Mouse (Mus musculus) embryonic facial prominence, embryonic 15.5 days (tissue): ENCODE results near the gene Gm42674. TPM values are rescaled to one million over a fixed set of nuclear protein-coding genes. Genes with fewer than 3 reads are reported as not detected.

Experiments
- ATAC-seq: fragments of 200-750 bp; cut with Nextera tagmentation; 2 replicates; pipeline ENCODE4 v1.8.0; 2017; ENCODE audit warnings: low read depth, moderate TSS enrichment; ENCODE audit not compliant: insufficient number of reproducible peaks, low FRiP score, low TSS enrichment
- H3K27ac ChIP-seq: fragments of 300-500 bp; sonication (generic); replicated peaks from 2 replicates; pipeline ENCODE4 v1.5.1; 2015; ENCODE audit warnings: mild to moderate bottlenecking, inconsistent platforms
- H3K27me3 ChIP-seq: fragments of 300-500 bp; sonication (generic); 2 replicates; pipeline ENCODE4 v1.6.1; 2015; ENCODE audit warnings: inconsistent platforms
- H3K36me3 ChIP-seq: fragments of 300-500 bp; sonication (generic); 2 replicates; pipeline ENCODE4 v1.6.1; 2015; ENCODE audit warnings: mild to moderate bottlenecking, inconsistent platforms
- H3K4me1 ChIP-seq: fragments of 300-500 bp; sonication (generic); 2 replicates; pipeline ENCODE4 v1.6.1; 2015; ENCODE audit warnings: inconsistent platforms
- H3K4me2 ChIP-seq: fragments of 300-500 bp; sonication (generic); replicated peaks from 2 replicates; pipeline ENCODE4 v1.6.1; 2015; ENCODE audit warnings: mild to moderate bottlenecking, inconsistent platforms
- H3K4me3 ChIP-seq: fragments of 300-500 bp; sonication (generic); replicated peaks from 2 replicates; pipeline ENCODE4 v1.5.1; 2015; ENCODE audit warnings: mild to moderate bottlenecking, inconsistent platforms
- H3K9ac ChIP-seq: fragments of 300-500 bp; sonication (generic); 2 replicates; pipeline ENCODE4 v1.6.1; 2015; ENCODE audit warnings: inconsistent platforms
- H3K9me3 ChIP-seq: fragments of 300-500 bp; sonication (generic); replicated peaks from 2 replicates; pipeline ENCODE4 v1.6.1; 2016; ENCODE audit warnings: inconsistent platforms
- WGBS: fragments of 180-500 bp; shearing (Covaris S2); methylation state at CpG from one replicate; pipeline ENCODE4 v1.1.7; 2015; 5-methylcytosine and 5-hydroxymethylcytosine counted together
- polyA plus RNA-seq: library from polyadenylated mRNA; unstranded; fragments of >200 nt; fragmentation: Nextera tagmentation; extraction: Ambion mirVana; gene quantifications from 2 replicates; pipeline ENCODE4 v1.2.1, GENCODE M21; 2015

Gene Gm42674
- polyA plus RNA-seq, 1 experiment from 2014 or later: not detected

GRCm38 (mm10) chr3:90583893-90584292, 17.8 kb upstream of the Gm42674 start:
- peaks cover 42% of the 10 kb centered on the region for H3K4me1 ChIP-seq
- 45% methylated on average over 3 of the region's 3 CpGs for WGBS
- H3K9me3 ChIP-seq: no peaks in the 10 kb centered on the region
- H3K36me3 ChIP-seq: no peaks in the 10 kb centered on the region
- H3K4me2 ChIP-seq: no peak overlapping the region
- no peak overlapping the region for H3K9ac ChIP-seq
- H3K27ac ChIP-seq: peak overlapping the region; percentile 39; the same call in 1 of the 2 replicates
- no peaks in the 10 kb centered on the region for H3K27me3 ChIP-seq
- ATAC-seq: no peak
- no peak overlapping the region for H3K4me3 ChIP-seq

GRCm38 (mm10) chr3:90585595-90585994, 16.1 kb upstream of the Gm42674 start:
- H3K27me3 ChIP-seq: no peaks in the 10 kb centered on the region
- 26% methylated on average over 5 of the region's 5 CpGs for WGBS
- H3K4me3 ChIP-seq: no peak overlapping the region
- ATAC-seq: no peak
- no peak overlapping the region for H3K9ac ChIP-seq
- no peak overlapping the region for H3K4me2 ChIP-seq
- H3K36me3 ChIP-seq: no peaks in the 10 kb centered on the region
- H3K4me1 ChIP-seq: peaks cover 39% of the 10 kb centered on the region
- no peaks in the 10 kb centered on the region for H3K9me3 ChIP-seq
- H3K27ac ChIP-seq: peak overlapping the region; percentile 86

GRCm38 (mm10) chr3:90586016-90586643, 15.6 kb upstream of the Gm42674 start:
- Histone ChIP-seq H3K4me1 (peaks cover 39% of the 10 kb centered on the region), H3K27ac (peak overlapping the region; percentile 86), H3K4me2 (no peak overlapping the region), H3K36me3 (no peaks in the 10 kb centered on the region), H3K4me3 (no peak overlapping the region), H3K27me3 (no peaks in the 10 kb centered on the region), H3K9me3 (no peaks in the 10 kb centered on the region), H3K9ac (no peak overlapping the region)
- 71% methylated on average over 15 of the region's 15 CpGs for WGBS
- no peak for ATAC-seq

GRCm38 (mm10) chr3:90586906-90587305, 14.8 kb upstream of the Gm42674 start:
- Histone ChIP-seq H3K4me2 (no peak overlapping the region), H3K4me3 (no peak overlapping the region), H3K9me3 (no peaks in the 10 kb centered on the region), H3K36me3 (no peaks in the 10 kb centered on the region), H3K9ac (no peak overlapping the region), H3K27ac (peak overlapping the region; percentile 86), H3K4me1 (peaks cover 39% of the 10 kb centered on the region), H3K27me3 (no peaks in the 10 kb centered on the region)
- WGBS: 51% methylated on average over 10 of the region's 10 CpGs
- ATAC-seq: peak; percentile 65

- peak overlapping the region; percentile 86 for H3K27ac ChIP-seq
- no peak overlapping the region for H3K9ac ChIP-seq
- H3K9me3 ChIP-seq: no peaks in the 10 kb centered on the region
- H3K36me3 ChIP-seq: no peaks in the 10 kb centered on the region
- no peak; the same call in 1 of the 2 replicates for ATAC-seq
- peaks cover 39% of the 10 kb centered on the region for H3K4me1 ChIP-seq
- no peak overlapping the region for H3K4me2 ChIP-seq
- 85% methylated on average over 14 of the region's 14 CpGs for WGBS
- no peaks in the 10 kb centered on the region for H3K27me3 ChIP-seq
- H3K4me3 ChIP-seq: no peak overlapping the region
Measured at GRCm38 (mm10) chr3:90587361-90588101, 14.2 kb upstream of the Gm42674 start.

- peaks cover 30% of the 10 kb centered on the region for H3K4me1 ChIP-seq
- no peak overlapping the region for H3K9ac ChIP-seq
- no peaks in the 10 kb centered on the region for H3K9me3 ChIP-seq
- H3K27ac ChIP-seq: no peak overlapping the region
- WGBS: 76% methylated on average over 6 of the region's 6 CpGs
- H3K4me2 ChIP-seq: no peak overlapping the region
- no peaks in the 10 kb centered on the region for H3K27me3 ChIP-seq
- H3K4me3 ChIP-seq: no peak overlapping the region
- H3K36me3 ChIP-seq: no peaks in the 10 kb centered on the region
- no peak for ATAC-seq
Measured at GRCm38 (mm10) chr3:90589390-90589789, 12.3 kb upstream of the Gm42674 start.

- Histone ChIP-seq H3K36me3 (no peaks in the 10 kb centered on the region), H3K4me3 (no peak within 1 kb of the TSS), H3K27ac (no peak within 1 kb of the TSS), H3K27me3 (no peaks in the 10 kb centered on the region), H3K4me2 (no peak within 1 kb of the TSS), H3K9ac (no peak within 1 kb of the TSS), H3K9me3 (no peaks in the 10 kb centered on the region), H3K4me1 (peaks cover 30% of the 10 kb centered on the region)
- 80% methylated on average over 8 of the region's 8 CpGs for WGBS
- no peak for ATAC-seq
Measured at GRCm38 (mm10) chr3:90589947-90590346, 11.8 kb upstream of the Gm42674 start, which contains the start of gene S100a2. Gene S100a2 (plus strand): TSS chr3:90590247.

GRCm38 (mm10) chr3:90594466-90594865, 7.2 kb upstream of the Gm42674 start:
- Histone ChIP-seq H3K27ac (no peak overlapping the region), H3K9ac (no peak overlapping the region), H3K27me3 (no peaks in the 10 kb centered on the region), H3K9me3 (no peaks in the 10 kb centered on the region), H3K4me3 (no peak overlapping the region), H3K36me3 (no peaks in the 10 kb centered on the region), H3K4me1 (0 out of 2 replicates have a peak, but pooled peaks cover under 1% of the 10 kb centered on the region), H3K4me2 (no peak overlapping the region)
- ATAC-seq: no peak
- 38% methylated on average over 1 of the region's 1 CpGs for whole genome bisulfite sequencing

- H3K9ac ChIP-seq: no peak overlapping the region
- WGBS: 79% methylated on average over 5 of the region's 5 CpGs
- H3K9me3 ChIP-seq: no peaks in the 10 kb centered on the region
- no peaks in the 10 kb centered on the region for H3K36me3 ChIP-seq
- no peak for ATAC-seq
- no peak overlapping the region for H3K27ac ChIP-seq
- no peak overlapping the region for H3K4me3 ChIP-seq
- H3K4me1 ChIP-seq: peaks cover 12% of the 10 kb centered on the region
- no peaks in the 10 kb centered on the region for H3K27me3 ChIP-seq
- H3K4me2 ChIP-seq: no peak overlapping the region
Measured at GRCm38 (mm10) chr3:90595556-90595955, 6.1 kb upstream of the Gm42674 start.

- Histone ChIP-seq H3K4me3 (no peak overlapping the region), H3K4me2 (no peak overlapping the region), H3K27ac (no peak overlapping the region), H3K36me3 (no peaks in the 10 kb centered on the region), H3K4me1 (peaks cover 24% of the 10 kb centered on the region), H3K27me3 (no peaks in the 10 kb centered on the region), H3K9me3 (no peaks in the 10 kb centered on the region), H3K9ac (no peak overlapping the region)
- no peak for ATAC-seq
- WGBS: 87% methylated on average over 6 of the region's 6 CpGs
Measured at GRCm38 (mm10) chr3:90596810-90597209, 4.9 kb upstream of the Gm42674 start.

GRCm38 (mm10) chr3:90597736-90598135, 4.0 kb upstream of the Gm42674 start:
- no peak overlapping the region for H3K4me3 ChIP-seq
- no peaks in the 10 kb centered on the region for H3K27me3 ChIP-seq
- no peak overlapping the region for H3K4me2 ChIP-seq
- WGBS: 28% methylated on average over 6 of the region's 6 CpGs
- no peak overlapping the region for H3K9ac ChIP-seq
- H3K27ac ChIP-seq: no peak overlapping the region
- no peaks in the 10 kb centered on the region for H3K9me3 ChIP-seq
- no peaks in the 10 kb centered on the region for H3K36me3 ChIP-seq
- peaks cover 34% of the 10 kb centered on the region for H3K4me1 ChIP-seq
- no peak for ATAC-seq
